Mouse (Mus musculus) right cerebral cortex, postnatal 36 days (tissue): ENCODE measurements around the gene Mtf1.

Experiments used
- DNase-seq, 2 experiments: peaks; one replicate each; pipeline ENCODE4 v3.0.0; 2022; ENCODE audit warnings: low spot score in 2 of 2, mixed read lengths in 1 of 2

The Mtf1 gene

DNA sequence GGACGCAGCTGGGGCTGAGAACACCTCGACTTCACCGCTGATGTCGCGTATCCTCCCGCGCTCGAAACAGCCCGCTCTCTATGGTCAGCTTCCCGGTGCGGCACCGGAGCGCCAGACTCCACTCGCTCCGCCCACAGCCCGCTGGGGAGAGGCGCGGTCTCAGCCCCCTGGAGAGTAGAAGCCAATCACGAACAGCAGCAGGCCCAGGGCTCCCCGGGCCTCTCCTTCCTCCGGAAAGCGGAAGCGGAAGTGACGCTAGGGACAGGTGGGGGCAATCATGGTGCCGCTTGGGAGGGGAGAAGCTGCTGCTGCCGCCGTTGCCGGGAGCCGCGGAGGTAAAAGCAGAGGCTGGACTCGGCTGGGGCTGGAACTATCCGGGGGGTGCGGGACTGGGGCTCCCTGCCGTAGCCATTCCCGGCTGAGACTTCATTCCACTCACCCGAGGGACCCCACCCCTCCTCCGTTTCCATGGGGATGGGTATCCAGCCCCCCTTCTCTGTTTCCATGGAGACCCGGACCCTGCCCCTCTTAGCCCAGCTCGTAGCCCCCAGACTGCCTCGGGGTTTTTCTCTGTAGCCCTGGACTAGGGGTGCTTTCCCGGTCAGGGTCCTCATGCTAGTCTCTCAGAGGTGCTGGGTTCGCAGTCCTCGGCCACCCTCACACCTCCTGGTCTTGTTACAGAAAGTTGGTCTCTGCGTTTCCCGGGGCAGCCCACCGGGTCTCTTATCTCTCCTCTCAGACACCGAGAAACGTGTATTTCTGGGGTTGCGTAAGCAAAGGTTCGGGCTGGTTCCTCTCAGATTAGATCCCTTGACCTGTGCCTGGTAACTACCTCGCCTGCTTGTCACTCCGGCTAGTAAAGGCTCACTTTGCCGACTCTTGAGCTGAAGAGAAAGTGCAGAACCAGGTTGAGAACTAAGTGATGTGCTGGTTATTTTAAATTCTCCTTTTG is 681 bp downstream of the Mtf1 start:
- DNase-seq: peak; percentile 92 to 95

DNA sequence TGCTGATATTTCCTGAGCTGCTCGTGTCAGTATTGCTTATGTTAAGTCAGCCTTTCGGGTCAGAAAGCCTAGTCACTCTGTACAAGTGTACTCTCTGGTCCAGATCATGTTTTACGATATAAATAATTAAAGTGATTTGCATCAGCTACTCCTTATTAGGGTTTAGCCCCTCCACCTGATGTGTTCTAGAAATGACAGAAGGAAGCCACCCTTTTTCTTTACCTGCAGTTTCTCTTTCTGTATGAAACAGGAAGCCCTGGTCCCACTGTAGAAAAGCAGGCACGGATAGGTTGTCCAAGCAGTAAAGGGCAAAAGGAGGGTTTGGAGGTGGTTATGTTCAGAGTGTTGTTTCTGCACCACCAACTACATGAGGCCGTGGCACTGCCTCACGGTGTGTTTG is 1.5 kb downstream of the Mtf1 start:
- no peak for DNase-seq

DNA sequence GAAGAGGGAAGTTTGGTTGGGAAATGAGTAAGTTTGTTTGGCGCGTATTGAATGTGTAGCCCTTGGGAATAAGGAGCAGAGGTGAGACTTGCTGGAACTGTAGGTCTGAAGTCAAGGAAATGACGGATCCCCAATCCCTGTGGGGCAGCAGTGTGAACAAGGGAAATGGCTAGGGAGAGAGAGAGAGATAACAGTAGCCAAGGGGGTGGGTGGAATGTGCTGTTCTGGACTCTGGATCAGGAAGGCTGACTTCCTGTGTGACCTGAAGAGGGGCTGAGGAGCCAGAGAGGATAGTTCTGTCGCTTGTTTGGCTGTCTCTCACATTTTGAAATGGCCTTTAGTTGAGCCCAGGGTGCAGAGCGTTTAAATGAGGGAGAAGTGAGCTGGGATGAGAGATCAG is 6.6 kb downstream of the Mtf1 start:
- no peak for DNase-seq

DNA sequence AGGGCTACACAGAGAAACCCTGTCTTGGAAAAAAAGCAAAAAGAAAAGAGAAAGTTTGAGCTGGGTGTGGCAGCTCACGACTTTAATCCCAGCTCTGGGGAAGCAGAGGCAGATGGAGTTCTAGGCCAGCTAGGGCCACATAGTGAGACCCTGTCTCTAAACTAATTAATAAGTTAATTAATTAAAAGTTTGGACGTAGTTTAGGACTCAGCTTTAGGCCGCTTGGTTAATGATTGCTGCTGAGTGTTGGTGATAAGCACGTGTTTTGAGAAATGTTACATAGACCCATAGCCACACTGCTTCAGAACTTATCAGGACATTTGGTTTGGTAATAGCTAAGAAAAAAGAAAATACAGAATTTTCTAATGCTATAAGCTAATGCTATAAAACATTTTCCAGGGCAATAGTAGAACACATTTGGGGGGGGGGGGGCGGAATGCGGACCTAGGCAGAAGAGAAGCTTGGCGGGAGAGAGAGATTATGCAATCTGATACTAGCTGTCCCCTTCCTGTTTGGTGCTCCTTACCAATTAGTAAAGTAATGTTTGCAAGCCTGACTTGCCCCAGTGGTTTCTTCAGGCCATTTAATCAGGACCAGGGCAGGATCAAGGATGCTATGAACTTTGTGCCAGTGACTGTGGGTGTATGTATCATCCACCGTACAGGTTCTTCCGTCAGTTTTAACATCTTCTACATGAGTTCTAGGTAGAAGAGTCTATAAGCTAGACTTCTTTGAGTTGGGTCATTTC is 7.4 kb downstream of the Mtf1 start:
- no peak for DNase-seq

DNA sequence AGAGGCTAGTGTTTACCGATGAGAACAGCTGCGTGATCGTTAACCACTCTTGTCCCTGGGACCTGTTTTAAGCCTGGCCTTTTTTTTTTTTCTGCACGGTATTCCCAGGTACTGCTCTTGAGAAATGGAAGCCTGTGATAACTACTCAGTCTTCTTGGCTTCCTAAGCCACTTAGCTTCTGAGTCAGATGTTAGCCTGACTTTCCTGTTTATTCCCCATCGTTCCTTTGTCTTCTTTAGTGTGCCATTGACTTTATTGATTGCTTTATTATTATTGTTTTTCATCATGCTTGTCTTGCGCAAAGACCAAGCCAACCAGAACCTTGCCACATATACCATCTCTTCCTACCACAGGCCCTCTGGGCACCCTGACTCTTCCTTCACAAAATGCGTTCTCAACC is 8.2 kb downstream of the Mtf1 start:
- no peak for DNase-seq

DNA sequence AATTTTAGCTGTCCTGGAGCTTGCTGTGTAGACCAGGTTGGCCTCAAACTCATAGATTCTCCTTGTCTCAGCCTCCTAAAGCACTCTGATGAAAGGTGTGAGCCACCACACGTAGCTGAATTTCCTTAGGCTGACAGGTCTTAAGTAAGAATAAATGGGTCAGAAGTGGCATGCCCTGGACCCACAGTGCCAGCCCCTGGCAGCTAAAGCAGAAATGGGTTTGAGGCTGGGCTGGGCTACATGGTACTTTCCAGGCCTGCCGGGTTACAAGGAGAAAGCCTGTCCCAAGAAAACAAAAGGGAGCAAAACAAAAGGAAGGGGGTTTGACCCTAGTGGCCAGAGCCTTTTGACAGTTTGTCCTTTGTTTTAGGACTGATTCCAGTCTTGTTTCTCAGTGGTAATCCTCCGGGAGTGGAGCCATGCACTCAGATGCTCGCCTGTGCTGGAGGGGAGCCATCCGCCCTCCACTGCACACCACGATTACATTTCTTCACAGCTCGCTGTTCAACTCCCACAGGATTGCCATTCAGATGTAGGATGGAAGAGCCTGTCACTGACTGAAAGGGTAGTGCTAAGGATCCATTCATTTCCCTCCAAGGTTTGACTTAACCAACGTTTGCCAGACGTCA is 9.6 kb downstream of the Mtf1 start:
- DNase-seq: peak; percentile 59 to 61

DNA sequence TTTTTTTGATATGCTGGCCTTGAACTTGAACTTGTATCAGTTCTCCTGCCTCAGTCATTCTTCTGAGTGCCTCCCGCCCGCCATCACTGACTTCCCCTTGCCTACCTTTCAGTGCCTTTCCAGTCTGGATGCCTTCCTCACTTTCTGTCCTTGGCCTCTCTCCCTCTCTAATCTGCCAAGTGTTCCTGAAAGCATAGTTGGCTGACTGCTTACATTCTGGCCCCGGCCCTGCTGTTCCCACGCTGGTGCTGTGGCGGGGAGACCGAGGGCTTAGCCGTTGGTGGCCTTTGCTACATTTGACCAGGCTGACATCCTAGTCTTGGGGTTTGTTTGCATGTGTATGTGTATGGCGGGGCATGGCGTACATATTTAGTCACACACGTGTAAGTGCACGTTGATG is 14.0 kb downstream of the Mtf1 start:
- DNase-seq: no peak

DNA sequence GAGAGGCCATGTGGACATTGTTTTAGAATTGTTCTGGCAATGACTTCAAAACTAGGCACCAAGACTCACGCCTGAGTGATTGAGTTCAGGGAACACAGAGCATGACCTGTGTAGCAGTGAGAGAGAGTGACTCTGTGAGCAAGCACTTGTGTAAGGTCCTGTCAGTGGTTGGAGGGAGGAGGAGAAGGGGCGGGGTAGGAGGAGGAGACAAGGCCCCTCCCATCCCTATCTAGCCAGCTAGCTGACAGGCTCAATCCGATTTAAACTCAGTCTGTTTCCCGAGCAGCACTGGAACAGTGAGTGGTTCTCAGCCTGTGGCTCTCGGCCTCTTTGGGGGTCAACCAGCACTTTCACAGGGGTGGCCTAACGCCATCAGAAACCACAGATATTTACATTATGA is 15.9 kb downstream of the Mtf1 start:
- no peak for DNase-seq

DNA sequence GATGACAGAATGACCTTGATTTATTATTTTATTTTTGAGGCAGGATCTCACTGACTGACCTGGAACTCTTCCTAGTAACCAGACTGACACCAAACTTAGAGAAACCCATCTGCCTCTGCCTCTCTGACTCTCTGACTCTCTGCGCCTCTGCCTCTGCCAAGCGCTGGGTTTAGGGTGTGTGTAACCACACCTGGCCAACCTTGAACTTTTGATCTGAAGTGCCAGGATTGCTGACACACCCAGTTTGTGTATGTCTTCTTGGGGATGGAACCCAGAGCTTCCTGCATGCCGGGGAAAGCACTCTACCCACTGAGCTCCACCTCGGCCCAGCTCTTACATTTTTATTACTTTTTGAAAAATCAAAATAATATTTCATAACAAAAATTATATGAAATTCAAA is 16.9 kb downstream of the Mtf1 start:
- DNase-seq: no peak

DNA sequence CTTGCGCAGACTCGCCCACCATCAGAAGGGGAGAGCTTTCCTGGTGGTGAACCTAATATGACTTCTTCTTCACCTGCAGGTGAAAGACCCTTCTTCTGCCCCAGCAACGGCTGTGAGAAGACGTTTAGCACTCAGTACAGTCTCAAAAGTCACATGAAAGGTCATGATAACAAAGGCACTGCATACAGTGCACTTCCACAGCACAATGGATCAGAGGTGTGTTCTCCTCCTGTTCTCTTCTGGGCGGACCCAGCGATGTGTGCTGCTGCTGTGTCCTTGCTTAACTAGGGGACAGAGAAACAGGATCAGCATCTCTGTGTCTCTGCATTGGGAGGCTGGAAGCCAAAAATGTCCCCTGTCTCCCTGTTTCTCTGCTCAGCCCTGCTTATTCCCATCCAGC is 23.1 kb downstream of the Mtf1 start:
- DNase-seq: no peak

DNA sequence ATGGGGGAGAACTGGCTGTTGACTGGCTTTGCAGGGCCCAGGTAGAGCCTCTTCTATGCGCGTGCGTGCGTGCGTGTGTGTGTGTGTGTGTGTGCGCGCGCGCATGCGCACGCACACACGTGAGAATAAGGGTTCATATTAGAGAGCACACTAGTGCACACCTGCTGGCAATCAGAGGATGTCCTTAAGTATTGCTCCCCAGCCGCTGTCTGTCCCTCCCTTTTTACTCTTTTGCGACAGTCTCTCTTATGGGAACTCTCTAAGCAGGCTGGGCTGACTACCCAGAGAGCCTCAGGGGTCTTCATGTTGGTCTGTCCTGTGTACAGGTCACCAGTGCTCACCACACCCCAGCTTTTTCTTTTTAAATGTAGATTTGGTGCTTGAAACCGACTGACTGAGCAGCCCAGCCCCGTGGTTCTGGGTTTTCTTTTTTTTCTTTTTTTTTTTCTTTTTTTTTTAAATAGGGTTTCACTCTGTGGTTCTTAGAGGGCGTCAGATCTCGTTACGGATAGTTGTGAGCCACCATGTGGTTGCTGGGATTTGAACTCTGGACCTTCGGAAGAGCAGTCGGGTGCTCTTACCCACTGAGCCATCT is 23.6 kb downstream of the Mtf1 start:
- no peak for DNase-seq

DNA sequence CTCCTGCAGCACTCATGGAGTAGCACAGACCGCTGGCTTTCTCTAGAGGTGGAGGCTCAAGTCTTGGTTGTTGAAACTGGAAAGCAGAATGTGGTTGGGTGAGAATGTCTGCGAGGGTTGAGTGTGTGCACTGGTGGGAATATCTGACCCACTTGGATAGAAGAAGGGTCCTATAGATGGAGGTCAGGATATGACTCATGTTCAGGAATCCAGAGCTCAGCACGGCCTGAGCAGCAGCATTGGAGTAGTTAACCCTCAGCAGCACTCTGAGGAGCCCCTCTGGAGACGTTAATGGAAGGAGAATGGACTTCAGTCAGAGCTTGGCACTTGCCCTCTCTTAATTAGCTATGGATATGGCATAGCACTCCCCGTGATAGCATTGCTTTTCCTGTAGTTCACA is 27.8 kb downstream of the Mtf1 start:
- DNase-seq: no peak

DNA sequence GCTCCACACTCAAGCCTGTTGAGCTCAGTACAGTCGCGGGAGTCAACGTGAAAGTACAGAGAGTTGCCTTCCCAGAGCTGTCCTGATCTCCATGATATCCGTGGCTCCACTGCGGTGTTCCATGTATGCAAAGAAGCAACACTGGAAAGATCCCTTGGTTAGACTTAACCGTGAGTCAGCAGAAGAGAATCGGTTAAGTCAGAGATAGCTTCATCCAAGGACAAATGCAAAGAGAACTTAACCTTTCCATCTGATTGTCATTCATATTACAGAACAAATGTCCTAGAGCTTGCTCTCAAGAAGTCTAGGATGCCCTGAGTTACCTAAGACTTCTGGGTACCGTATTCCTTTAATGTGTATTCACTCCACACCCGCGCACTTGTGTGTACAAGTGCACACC is 30.9 kb downstream of the Mtf1 start:
- DNase-seq: no peak

DNA sequence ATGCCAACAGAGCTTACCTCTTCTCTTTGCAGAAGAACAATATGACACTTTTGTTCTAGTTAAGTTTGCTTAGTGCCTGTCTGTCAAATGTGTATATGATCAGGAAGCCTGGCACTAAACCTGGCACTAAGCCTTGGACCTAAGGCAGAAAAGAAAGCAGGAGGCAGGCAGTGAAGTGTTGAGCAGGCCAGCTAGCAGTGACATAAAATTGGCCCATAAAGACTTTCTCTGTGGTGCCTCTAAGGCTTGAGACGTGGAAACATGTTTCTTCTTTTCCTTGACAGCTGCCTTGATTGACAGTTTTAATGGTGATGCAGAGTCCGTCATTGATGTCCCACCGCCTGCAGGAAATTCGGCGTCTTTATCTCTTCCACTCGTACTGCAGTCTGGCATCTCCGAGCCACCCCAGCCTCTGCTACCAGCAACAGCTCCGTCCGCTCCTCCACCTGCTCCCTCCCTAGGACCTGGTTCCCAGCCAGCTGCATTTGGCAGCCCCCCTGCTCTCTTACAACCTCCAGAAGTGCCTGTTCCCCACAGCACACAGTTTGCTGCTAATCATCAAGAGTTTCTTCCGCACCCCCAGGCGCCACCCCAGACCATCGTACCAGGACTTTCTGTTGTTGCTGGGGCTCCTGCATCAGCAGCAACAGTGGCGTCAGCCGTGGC is 36.3 kb downstream of the Mtf1 start:
- DNase-seq: no peak

DNA sequence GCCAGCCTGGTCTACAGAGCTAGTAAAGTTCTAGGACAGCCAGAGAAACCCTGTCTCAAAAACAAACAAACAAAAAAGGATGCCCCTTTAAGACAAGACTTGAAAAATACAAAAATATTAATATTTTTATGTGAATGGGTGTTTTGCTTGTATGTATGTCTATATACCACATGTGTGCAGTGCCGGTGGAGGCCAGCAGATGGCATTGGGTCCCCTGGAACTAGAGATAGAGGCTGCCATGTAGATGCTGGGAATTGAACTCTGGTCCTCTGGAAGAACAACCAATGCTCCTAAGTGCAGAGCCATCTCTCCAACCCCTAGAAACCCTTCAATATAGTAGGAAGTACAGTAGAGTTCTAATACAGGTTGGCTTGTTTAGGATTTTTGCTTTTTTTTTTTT is 39.1 kb downstream of the Mtf1 start:
- DNase-seq: no peak

DNA sequence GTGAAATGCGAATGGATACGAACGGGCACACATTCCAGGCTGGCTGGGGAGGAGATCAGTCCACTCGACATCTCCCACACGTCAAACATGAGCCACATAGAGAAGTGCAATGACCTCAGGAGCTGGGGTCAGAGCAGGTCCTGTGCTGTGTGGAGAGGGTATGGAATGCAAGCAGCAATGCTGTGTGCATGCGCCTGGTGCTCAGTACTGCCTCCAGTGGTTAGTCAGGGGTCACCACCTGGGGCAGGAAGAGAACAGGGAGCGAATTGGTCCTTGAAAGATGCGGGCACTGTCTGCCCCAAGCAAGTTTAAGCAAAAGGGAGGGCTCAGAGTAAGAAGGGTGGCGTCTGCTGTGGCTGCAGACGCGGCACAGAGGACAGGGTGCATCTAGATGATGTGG is 41.6 kb downstream of the Mtf1 start:
- no peak for DNase-seq

DNA sequence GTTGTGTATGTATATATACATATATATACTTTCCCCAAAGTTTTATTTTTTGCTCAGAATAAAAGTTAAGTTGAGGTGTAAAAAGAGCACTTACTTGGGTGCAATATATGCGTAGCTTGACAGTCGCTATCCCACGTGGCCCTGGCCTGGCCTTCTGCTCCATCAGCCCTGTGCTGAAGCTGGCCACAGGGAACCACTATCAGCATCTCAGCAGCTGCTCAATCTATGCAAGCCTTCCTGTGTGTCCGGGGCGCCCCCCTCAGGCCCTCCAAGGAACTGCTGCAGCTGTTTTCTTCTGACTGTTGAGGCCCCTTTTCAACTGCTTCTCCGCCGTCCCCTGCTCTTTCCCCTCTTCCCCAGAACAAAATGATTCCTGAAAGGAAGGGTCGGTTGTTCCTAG is 45.7 kb downstream of the Mtf1 start:
- DNase-seq: peak; percentile 71 to 81

DNA sequence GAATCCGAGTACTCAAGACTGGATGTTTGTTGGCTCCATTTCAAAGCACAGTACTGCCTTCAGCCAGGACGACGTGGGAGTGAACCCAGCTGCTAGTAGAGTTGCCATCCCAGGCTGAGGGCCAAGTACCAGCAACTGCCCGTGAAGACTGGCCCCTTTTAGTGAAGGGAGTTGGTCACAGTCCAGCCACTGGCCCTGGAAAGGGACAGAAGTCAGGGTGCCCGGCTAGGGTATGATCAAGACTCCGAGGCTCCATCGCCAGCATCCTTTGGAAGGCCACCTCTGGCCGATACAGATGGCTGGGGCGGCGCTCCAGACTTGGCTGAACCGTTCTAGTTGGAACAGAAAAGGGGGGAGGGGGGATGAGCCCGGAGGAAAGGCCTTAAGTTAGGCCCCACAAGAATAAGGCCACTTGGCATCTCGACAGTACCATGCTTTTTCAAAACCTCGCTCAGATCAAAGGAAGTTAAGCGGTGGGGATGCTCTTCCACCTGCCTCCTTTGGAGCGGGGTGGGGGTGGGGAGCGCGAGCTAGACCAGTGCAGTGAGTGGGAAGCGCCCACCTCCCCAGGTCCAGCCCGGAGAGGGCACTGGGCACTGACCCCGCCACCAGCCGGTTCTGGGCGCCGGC is 47.8 kb downstream of the Mtf1 start:
- DNase-seq: peak; percentile 72 to 81

DNA sequence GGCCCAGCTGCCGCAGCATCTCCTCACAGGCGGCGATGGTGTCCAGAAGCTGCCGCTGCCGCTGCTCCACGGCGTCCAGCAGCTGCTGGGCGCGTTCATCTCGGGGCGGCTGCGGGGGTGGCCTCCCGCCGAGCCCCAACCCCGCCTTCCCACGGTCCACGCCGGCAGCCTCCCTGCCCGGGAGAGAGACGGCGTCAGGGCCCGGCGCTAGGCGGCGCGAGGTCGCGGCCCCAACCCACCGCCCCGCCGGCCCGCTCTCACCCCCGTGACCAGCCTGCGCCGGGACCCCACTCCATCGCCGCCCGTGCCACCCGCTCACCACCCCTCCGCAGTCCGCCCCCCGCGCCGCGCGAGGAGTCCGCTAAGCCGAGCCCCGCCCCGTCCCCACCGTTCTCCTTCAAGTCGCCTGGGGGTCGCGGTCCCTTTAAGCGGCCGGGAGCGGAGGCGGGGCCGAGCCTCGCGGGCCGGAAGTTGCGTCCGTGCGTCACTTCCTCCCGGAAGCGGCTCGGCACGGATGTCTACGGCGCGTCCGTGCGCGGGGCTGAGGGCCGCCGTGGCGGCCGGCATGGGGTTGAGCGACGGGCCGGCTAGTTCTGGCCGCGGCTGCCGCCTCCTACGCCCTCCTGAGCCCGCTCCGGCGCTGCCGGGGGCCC is 48.5 kb downstream of the Mtf1 start, which contains the start of gene Yrdc:
Yrdc (plus strand) TSS at position 419 of the 653 bp plus-strand sequence.
- DNase-seq: peak; percentile 92

DNA sequence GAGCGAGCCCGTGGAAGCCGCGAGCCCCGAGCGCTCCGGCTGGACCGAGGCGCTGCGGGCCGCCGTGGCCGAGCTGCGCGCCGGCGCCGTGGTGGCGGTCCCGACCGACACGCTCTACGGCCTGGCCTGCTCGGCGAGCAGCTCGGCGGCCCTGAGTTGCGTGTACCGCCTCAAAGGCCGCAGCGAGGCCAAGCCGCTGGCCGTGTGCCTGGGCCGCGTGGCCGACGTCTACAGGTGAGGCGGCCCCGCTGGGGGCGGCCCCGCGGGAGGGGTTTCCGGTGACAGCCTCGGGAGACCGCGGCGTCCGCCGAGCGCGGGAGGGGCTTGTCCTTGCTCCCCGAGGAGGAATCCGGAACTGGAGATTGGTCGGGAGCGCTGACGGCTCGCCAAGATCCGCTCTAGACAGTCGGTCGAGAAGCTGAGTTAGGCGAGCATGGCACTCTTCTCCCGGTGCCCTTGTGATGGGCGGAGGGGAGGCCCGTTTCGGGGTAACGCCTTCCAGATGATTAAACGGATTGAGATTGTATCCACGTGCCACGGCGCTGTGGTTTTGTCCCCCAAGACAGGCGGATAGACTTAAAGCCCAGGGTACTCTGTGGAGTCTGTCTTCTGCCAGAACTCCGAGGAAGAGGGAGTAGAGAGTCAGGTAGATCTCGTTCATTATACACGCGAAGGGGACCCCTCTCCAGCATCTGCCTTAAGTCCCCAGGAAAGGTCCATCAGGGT is 49.2 kb downstream of the Mtf1 start, which contains the start of gene 1110065P20Rik:
1110065P20Rik (minus strand) TSS at position 264 of the 726 bp plus-strand sequence.
- DNase-seq: peak; percentile 61 to 77
